Mouse (Mus musculus): Measurements from ENCODE around the gene Arhgef12. TPM values are rescaled to one million over a fixed set of nuclear protein-coding genes. Genes with fewer than 3 reads are reported as not detected.
"Not testable (repeated sequence)": the region's sequence is repeated elsewhere in the genome, so short reads cannot be mapped to it uniquely, and the experiment has no call there.

The Arhgef12 gene
- total RNA-seq, 2 experiments from 2014 or later = 55.7 to 56.3 TPM

DNA sequence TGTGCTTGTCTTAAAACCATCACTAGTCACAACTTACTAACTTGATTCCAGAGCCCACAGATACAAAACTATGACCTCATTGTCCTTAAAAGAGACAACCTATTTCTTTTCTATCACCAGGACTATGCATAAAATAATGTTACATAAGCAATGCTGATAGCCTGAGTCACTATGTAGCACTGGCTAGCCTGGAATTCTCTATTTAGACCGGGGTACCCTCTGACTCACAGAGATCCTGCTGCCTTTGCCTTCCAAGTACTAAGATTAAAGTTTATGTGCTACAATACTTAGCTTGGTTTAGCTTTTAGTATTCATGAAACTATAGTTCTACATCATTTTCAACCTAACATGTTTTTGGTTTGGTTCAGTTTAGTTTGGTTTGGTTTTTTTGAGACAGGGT, 92.2 kb downstream of the Arhgef12 start:
- DNase-seq (ENCODE audit: low spot score in 2 of 2) = no peak

DNA sequence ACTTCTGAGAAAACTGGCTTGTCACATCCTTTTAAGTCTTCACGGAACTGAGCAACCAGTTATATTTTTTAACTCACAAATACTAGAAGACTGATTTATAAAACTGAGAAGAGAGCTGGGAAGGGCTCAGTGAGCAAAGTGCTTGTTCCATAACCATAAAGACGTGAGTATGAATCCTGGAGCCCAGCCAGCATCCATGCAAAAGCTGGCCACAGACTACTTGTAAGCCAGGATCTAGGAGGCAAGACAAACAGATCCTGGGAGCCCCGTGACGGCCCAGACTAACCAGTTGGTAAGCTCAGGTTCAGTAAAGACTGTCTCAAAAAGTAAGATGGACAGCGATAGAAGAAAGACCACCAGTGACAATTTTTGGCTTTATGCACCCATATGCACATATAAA, 94.5 kb downstream of the Arhgef12 start:
- no peak for DNase-seq (ENCODE audit: low spot score in 2 of 2)

DNA sequence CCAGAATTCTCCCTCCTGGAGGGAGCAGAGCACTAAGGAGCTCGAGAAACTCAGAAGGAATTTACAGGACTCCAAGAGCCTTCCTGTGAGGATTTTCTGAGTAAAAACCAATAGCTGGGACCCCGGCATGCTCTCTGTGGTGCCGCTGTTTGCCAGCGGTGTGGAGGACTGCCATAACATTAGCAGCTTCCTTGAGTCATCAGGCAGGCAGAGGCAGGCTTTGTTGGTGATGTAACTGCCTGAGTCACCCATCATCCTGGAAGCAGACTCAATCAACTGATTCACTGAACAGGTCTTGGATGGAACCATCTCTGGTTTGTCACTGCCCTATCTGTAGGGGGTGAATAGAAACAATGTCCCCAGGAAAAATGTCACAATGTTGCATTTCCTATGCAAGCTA, 96.0 kb downstream of the Arhgef12 start:
- no peak for DNase-seq (ENCODE audit: low spot score in 2 of 2)

DNA sequence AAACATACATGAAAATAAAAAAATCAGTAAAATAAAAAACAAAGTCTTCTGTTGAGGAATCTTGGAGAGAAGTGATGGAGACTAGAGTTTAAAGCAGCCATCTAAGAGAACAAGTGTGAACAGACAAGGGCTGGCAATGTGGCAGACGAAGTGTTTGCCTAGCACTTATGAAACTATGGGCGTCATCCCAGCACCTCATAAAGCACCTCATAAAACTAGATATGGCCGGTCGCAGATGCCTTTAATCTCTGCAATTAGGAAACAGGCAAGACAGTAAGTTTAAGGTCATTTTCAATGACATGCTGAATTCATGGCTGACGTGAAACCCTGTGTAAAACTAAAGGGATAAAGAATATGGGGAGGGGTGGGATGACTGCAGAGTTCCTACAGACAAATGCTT, 103.2 kb downstream of the Arhgef12 start:
- DNase-seq (ENCODE audit: low spot score in 2 of 2) = no peak

DNA sequence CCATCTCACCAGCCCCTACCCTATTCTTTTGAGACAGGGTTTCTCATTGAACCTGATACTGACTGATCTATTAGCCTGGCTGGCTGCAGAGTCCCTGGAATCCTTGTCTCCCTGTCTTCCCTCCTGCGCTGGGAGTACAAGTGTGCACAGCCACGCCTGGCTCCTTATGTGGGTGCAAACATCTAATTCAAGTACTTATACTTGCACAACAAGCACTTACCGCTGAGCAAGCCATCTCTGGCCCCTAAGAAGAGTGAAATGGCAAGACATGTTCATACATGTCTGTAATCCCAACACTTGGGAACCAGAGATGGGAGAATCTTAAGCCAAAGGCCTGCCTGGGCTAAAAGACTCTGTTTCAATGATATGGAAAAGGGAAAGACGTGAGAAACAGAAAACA, 104.0 kb downstream of the Arhgef12 start:
- no peak for DNase-seq (ENCODE audit: low spot score in 2 of 2)

DNA sequence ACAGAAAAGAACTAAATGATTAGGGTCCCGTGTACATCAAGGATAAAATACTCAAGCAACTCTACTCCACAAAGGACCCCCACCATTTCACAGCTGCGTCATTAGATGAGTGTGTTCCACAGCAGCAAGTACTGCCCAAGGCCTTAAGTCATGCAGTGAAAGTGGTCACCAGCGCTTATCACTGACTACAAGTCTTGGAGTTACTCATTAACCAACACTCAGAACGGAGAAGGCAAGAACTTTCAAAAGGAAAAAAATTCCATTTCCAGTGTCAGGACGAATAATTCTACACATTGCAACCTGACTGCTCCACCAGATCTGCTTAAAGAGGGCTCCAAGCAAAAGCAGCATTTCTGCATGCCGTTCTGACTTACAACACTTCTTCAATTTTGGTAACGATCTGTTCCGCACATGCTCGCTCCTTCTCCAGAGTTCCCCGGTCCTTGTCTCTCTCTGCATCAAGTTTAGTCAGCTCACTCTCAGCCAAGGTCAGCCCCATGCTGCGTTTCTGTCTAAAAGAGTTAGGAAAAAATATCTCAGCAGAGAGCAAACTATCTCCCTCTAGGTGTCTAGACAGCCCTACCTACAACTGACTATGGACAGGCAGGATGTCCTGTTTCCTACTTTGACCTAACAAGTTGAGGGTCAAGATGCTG, 106.3 kb downstream of the Arhgef12 start:
- DNase-seq (ENCODE audit: low spot score in 2 of 2) = no peak

DNA sequence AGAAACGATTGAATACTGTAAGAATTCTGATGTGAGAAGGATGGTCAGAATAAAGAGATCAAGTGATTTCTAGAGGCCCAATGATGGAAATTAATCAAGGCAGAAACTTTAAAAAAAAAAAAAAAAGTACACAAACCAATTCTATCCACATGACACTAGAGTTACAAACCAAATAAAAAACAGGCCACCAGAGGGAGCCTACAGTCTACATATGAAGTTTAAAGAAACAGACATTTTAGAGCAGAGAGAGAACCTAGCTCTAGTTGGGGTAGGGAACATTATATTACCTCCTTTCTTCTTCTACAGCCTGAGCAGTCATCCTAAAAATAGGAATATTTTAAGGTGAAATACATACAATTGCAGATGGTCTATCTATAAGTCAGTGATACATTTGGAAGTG, 107.0 kb downstream of the Arhgef12 start:
- peak in 1 of 2 experiments; percentile 30 for DNase-seq (ENCODE audit: low spot score in 2 of 2)

DNA sequence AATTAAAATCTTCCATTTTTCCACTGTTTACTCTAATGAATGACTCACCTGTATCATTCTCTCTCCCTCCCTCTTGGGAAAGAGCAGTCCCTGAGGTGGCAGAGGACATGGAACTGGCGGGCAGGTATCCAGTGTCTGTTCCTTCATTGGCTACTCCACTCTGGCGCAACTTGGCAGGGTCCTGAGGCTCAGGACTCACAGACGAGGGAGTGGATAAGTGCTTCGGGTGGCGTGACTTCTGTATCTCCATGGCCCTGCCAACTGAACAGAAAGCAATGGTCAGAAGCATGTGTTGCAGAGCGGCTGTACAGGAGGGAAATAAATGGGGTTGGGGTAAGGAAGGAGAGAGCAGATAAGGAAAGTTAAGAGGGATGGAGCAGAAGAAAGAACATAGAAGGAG, 109.5 kb downstream of the Arhgef12 start:
- no peak for DNase-seq (ENCODE audit: low spot score in 2 of 2)

DNA sequence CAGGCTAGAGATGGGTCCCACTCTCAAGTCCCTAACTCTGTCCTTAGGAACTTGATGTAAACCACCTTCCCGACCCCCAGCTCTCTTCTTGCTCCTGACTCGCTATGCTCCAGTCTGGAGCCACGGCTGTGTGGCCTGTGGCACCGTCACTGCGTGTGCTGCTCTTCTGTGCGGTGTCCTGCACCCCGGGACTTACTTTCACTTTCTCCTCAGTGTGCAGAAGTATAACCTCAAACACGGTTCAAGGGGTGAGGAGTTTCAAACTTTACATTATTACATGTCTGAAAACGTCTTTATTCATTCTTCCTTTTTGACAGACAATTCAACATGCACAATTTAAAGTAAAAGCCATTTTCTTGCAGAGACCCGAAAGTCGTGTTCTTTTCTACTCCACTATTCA, 111.7 kb downstream of the Arhgef12 start:
- DNase-seq (ENCODE audit: low spot score in 2 of 2) = no peak

DNA sequence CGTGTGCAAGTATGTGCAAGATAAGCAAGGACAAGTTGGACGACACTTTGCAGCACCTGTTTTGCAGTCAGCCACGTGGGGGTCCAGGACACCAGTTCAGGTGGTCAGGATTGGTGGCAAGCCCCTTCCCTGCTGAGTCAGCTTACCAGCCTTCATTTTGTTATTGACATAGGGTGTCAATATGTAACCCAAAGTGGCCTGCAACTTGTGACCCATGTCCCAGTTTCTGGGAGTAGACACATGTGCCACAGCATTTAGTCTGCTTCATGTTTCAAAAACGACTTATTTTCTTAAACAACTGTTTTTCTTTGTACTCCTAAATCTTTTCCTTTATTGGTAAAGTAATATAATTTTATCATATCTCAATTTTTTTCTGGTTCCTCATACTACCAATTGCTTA, 112.3 kb downstream of the Arhgef12 start:
- no peak for DNase-seq (ENCODE audit: low spot score in 2 of 2)

DNA sequence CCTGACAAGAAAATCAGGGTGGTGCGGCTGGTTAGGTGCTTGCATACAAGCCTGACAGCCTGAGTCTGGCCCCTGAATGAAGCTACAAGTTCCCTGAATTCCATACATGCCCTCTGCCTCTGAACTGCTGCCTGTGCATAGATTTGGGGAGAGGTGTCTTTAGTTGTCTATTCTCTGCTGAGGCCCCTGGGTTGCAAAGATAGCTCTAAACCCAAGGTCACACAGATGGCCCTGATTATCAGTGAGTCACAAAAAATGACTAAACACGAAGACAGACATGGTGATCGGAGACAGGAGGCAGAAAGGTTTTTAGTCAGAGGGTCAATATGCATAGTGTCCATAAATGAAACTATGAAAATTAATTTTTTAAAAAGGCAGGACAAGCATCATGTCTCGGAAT, 113.4 kb downstream of the Arhgef12 start:
- no peak for DNase-seq (ENCODE audit: low spot score in 2 of 2)

DNA sequence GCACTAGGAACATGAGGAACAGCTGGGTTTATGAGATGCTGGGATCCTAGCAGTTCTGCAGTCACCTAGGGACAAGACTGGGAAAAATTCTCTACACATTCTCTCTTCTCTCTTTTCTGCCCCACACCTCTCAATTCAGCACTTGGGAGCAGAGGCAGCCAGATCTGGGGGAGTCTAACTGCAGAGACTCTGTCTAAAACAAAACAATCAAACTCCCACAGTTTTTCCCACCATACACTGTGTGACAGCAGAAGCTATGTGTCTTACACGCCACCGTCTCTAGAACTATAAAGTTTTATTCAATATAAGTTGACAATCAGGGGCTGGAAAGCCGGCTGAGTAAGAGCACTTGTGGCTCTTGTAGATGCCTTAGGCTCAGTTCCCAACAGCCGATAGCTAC, 119.1 kb downstream of the Arhgef12 start:
- no peak for DNase-seq (ENCODE audit: low spot score in 2 of 2)

DNA sequence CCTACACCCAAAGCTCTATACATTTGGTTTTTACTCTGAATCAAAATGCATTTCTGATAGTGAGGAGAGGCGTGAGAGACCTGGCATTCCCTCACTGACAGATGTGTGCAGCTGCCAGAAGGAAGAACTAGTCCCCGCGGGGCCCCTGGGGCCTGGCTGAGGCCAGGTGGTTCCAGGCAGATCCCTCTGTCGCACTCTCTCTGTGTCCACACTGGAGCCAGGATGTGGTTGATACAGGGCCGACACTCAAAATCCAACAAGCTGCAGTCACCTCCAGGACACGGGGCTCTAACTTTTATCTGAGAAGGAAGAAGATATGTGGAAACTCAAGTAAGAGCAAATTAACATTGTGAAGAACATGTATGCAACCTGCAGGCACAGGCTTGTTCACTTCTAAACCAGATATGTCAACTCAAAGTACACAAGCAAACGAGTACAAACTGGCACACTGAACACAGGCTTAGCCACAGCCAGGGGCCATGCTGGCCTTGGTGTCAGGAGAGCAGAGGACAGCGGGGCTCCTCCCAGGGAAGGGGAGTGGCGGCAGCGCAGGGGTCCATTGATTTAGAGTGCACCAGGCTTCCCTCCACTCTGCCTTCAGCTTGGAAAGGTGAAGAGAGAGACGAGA, 138.0 kb downstream of the Arhgef12 start:
- no peak for DNase-seq (ENCODE audit: low spot score in 2 of 2)

DNA sequence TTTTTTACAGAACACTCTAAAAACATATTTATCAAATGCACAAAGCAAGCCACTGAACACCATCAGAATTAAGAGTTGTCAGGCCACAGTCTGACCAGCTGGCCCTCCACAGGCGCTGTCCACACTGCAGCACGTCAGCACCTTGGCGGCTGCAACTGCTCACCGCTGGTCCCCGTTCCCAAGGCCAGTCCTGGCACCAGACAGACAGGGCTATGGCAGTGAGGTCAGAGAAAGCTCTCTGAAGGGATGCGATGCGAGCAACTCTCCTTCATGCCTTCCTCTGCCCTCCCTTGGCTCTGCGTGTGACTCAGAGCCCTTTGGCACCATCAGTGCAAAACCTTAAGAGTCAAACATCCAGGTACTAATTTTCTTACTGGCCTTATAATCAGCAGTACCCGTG, 139.3 kb downstream of the Arhgef12 start:
- DNase-seq (ENCODE audit: low spot score in 2 of 2) = no peak

DNA sequence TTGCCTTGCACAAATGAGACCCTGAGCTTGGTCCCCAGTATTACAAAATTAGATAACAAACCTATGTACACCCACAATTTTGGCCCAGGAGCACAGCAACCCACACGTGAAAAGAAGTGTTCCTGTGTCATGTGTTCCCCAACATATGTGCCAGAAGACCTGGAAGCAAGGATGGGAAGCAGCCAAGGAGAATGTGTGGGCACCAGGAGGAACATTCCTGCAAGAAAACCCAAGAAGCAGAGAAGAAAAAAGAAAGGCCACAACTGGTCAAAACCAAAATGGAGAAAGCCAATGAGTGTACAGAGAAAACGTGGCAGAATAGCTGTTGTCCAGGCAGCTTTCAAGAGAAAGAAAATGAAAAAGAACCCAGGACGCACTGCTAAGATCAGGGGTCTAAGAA, 142.2 kb downstream of the Arhgef12 start:
- DNase-seq (ENCODE audit: low spot score in 2 of 2) = not testable (repeated sequence)

DNA sequence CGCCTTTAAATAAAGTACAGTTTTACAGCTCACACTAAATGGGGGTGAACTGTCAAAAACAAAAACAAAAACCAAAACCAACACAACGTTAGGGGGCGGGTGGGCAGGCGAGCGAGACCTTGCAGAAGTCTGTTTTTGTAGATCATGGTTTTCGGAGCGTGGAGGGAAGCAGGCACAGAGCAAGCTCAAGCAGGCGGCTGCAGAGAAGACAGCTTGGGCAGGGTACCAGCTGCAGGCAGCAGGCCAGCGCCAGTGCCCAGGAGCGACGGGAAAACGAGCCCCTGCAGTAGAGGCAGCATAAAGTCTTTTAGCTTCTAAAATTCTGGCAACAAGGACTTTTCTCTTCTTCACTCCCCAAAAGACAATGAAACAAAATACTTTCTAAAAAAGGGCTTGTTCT, 142.7 kb downstream of the Arhgef12 start:
- no peak for DNase-seq (ENCODE audit: low spot score in 2 of 2)

DNA sequence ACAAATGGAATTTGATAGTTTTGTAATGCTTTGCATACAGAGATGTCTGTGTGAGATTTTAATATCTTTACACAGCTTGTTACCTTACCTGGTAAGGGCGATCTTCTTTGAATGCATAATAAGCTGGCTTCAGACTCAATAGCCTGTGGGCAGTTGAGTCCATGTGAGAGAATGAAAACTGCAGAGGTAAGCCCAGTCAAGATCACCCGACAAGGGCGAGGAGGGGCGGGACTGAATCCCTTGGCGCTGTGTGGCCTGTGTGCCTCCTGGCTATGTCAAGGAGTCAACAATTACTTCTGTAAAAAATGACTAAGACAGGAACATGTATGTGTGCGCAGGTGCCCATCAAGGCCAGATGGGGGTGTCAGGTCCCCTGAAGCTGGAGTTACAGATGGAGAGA, 144.5 kb downstream of the Arhgef12 start:
- DNase-seq (ENCODE audit: low spot score in 2 of 2) = no peak

DNA sequence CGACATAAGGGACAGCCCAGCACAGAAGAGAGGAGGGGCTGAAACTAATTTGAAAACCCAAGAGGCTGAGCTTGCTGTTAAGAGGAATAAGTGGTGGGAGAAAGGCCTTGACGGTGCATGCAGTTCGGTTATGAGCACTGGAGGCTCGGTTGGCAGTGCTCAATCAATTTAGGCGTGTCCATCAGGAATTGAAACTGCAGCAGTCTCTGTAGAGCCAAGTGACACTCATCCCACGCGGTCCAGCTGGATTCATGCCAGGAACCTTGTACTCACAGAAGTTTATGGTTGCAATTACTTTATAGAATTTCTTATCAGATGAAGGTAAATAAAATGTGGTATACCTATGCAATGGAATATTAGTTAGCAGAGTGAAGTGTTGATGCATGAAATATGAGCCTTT, 148.6 kb downstream of the Arhgef12 start:
- no peak for DNase-seq (ENCODE audit: low spot score in 2 of 2)

DNA sequence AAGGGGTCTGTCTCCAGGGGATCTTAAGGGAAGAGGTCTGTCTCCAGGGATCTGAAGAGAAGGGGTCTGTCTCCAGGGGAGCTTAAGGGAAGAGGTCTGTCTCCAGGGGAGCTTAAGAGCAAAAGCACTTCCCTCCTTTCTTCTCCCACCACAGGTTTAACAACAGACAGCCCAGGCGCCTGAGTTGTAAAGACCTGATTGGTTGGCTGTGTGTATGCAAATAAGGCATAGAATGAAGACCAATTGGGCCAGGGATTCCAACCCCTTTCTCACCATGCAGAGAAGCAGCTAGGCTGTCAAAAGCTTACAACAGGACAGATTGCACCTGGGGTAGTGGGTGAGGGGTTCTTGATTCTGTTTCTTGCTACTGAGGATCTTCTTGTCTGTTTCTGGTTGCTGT, 158.7 kb downstream of the Arhgef12 start:
- DNase-seq (ENCODE audit: low spot score in 2 of 2) = no peak

DNA sequence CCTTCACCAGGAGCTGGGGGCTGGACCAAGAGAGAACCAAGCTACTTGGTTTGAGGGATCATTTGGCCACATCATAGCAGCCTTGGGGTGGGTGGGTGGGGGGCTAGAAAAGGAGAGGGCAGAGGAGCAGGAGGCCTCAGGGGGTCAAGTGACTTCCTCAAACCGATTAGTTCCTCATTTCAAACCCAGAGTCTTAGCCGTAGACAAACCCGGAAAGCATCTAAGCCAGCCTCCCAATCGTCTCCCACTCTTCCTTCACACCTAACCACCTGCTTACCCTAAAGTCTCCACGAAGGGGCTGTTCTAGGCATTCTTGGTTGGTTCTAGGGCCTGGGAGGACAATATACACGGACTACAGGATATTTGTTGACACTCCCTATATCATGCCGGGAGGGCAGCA, 161.9 kb downstream of the Arhgef12 start:
- no peak for DNase-seq (ENCODE audit: low spot score in 2 of 2)

DNA sequence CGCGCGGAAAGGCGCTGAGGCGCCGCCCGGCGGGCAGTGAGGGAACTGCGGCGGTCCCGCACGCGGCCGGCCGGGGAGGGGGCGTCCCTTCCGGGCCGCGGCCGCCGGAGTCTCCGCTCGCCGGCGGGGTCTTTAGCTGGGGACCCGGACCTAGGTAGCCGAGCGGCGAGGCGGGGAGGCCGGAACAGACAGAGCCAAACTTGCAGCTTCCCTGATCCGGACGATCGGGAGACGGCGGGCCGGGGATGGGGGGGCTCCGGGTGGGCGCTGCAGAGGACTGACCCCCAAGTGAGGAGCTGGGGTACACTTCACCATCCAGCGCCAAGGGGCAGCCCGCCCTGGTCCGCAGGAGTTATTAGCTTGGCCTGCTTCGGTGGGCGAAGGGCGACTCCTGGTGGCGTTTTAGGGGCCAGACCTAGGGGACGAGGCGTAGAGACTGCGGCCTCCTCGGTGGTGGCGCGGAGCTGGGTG, 162.5 kb downstream of the Arhgef12 start:
- peak; percentile 73 to 88 for DNase-seq (ENCODE audit: low spot score in 2 of 2)

DNA sequence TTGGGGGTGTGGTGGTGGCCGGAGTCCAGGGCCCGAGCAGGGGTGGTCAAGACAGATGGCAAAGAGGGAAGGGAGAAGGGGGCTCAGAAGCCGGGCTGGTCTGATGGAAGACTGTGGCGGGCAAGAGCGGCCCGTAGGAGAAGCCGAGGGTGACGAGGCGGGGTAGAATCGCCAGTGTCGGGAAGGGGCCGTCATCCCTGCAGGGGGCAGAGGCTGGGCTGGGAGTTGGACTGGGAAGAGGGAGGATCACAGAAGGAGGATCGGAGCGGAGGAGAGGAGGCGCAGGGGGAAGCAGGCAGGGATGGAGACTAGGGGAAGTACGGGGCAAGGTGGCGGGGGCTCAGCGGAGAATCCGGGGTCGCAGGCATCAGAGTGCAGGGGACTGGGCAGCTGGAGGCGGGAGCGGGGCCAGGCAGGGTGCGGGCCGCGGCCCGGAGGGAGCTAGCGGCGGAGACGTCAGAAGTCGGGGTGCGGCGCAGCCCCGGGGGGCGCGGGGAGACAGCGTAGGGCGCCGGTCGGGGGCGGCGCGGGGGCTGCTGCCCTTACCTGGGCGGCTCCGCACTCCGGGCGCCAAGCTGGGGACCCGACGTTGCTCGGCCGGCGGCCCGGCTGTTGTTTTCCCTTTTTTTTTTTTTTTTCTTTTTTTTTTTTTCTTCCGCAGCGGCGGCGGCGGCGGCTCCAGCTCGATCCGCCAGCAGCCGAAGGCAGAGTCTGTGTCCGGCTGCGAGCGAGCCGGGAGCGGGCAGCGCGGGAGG, 163.1 kb downstream of the Arhgef12 start, which contains the start of gene Grik4:
TSS of gene Grik4 (minus strand) at position 713 of the 755 bp plus-strand sequence.
- peak; percentile 33 to 36 for DNase-seq (ENCODE audit: low spot score in 2 of 2)
